23 mouse cellular contexts compared by ENCODE assay signal in the genomic region with DNA sequence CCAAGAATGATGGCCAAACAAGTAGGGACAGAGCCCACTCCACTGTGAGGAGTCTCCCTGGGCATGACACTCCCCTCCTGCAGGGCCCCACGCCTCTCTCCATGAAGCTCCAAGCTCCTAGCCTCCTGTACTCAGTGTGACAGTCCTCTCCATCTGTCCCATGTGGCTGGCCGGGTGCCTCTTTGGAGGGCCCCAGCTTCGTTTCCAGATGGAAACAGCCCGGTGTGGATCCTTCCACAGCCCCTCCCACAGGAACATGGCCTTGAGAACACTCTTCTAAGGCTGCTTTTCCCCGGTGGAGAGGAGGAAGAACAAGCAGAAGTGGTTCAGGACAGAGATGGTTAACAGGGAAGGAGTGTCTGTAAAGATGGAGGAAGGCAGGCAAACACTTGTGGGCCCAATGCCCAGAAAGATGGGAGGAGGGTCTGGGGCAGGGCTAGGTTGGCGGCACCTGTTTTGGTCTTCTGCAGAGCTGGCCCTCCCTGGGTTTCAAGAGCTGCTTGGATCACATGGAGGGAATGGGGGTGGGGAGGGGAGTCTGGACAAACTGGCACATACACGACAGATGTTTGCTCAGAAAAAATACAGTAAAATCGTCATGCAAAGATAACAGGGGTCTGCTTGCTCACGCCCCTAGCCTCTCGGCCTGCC. TPM values are rescaled to one million over a fixed set of nuclear protein-coding genes. Genes with fewer than 3 reads are reported as not detected.
DNase-seq lines count a peak whose midpoint lies in the region; ATAC-seq and TF ChIP-seq lines count a peak whose summit lies in the region.
"Had no signal": no experiment of that assay in that cellular context is flagged by ENCODE, and none has a peak within 500 bp of the region (broad histone marks: within the 10 kb centered on the region; RNA-seq: fewer than 3 reads in every experiment).

No protein-coding gene starts in this region.

- 75% methylated on average over 10 of the region's 10 CpGs for WGBS in hindbrain, embryonic 10.5 days
- WGBS in hindbrain, embryonic 11.5 days = 74% methylated on average over 10 of the region's 10 CpGs
- 68% methylated on average over 10 of the region's 10 CpGs for WGBS in midbrain, postnatal 0 days
- WGBS in midbrain, embryonic 15.5 days = 75% methylated on average over 10 of the region's 10 CpGs

- no peak overlapping the region for H3K9ac ChIP-seq in hindbrain, embryonic 11.5 days (ENCODE audit: low read depth, low read length)
- H3K9ac ChIP-seq in midbrain, postnatal 0 days (replicated peaks; ENCODE audit: low read length, poor library complexity, severe bottlenecking) = no peak overlapping the region
- no peak overlapping the region for H3K9ac ChIP-seq in midbrain, embryonic 15.5 days
- H3K9ac ChIP-seq: hindbrain, embryonic 13.5 days; neural tube, embryonic 15.5 days had no signal

- ATAC-seq in cerebellum, adult (ENCODE audit: insufficient number of reproducible peaks, low FRiP score, low TSS enrichment) = no peak
- no peak for ATAC-seq in hindbrain, embryonic 11.5 days (ENCODE audit: low FRiP score)
- ATAC-seq in midbrain, postnatal 0 days (ENCODE audit: low FRiP score) = no peak
- ATAC-seq in midbrain, embryonic 15.5 days (replicated peaks) = no peak
- ATAC-seq: Patski had no signal

- H3K4me3 ChIP-seq in hindbrain, embryonic 10.5 days = no peak overlapping the region
- no peak overlapping the region for H3K4me3 ChIP-seq in hindbrain, embryonic 11.5 days (ENCODE audit: low read depth, low read length)
- H3K4me3 ChIP-seq in midbrain, postnatal 0 days (ENCODE audit: low read depth, low read length) = no peak overlapping the region
- H3K4me3 ChIP-seq in midbrain, embryonic 15.5 days = no peak overlapping the region
- H3K4me3 ChIP-seq: heart, adult 2 months; hindbrain, embryonic 13.5 days; limb, embryonic 10.5 days; myocyte; neural tube, embryonic 15.5 days had no signal

- H3K27ac ChIP-seq in hindbrain, embryonic 10.5 days = 0 out of 2 replicates have a peak overlapping the region, but pooled peaks have one; percentile 12
- H3K27ac ChIP-seq in hindbrain, embryonic 11.5 days (ENCODE audit: low read depth, low read length) = no peak overlapping the region
- H3K27ac ChIP-seq in midbrain, postnatal 0 days (ENCODE audit: low read depth, low read length) = no peak overlapping the region
- H3K27ac ChIP-seq in midbrain, embryonic 15.5 days = no peak overlapping the region
- H3K27ac ChIP-seq: heart, adult 2 months; hindbrain, embryonic 13.5 days; limb, embryonic 10.5 days; neural tube, embryonic 15.5 days had no signal

- DNase-seq in cerebellum, postnatal 10 days = peak; percentile 69 to 73
- DNase-seq in hindbrain, embryonic 10.5 days (ENCODE audit: low spot score) = no peak
- no peak for DNase-seq in hindbrain, embryonic 11.5 days (ENCODE audit: low spot score)
- DNase-seq in midbrain, postnatal 0 days (ENCODE audit: low spot score) = peak; percentile 30
- DNase-seq in lung, postnatal 36 days = peak; percentile 21
- no peak for DNase-seq in heart, adult 8-10 months (ENCODE audit: low spot score)
- DNase-seq: adrenal gland, postnatal 10 days; cerebellum, adult 11 months; cerebellum, postnatal 36 days; gastrocnemius, postnatal 10 days; heart, adult 2 months; kidney, adult 8-10 months; kidney, postnatal 14 days; right cerebral cortex, postnatal 25 days had no signal

- H3K36me3 ChIP-seq in hindbrain, embryonic 10.5 days = no peaks in the 10 kb centered on the region
- H3K36me3 ChIP-seq in hindbrain, embryonic 11.5 days (ENCODE audit: control insufficient read depth, insufficient read depth, low read length) = no peaks in the 10 kb centered on the region
- peaks cover 30% of the 10 kb centered on the region for H3K36me3 ChIP-seq in midbrain, postnatal 0 days (ENCODE audit: insufficient read depth, low read length)
- 0 out of 2 replicates have a peak, but pooled peaks cover 5% of the 10 kb centered on the region for H3K36me3 ChIP-seq in midbrain, embryonic 15.5 days (replicated peaks)
- H3K36me3 ChIP-seq: limb, embryonic 10.5 days had no signal

- peaks cover 52% of the 10 kb centered on the region for H3K4me1 ChIP-seq in hindbrain, embryonic 10.5 days (replicated peaks)
- H3K4me1 ChIP-seq in hindbrain, embryonic 11.5 days (replicated peaks; ENCODE audit: control insufficient read depth, insufficient read depth, low read length) = 0 out of 2 replicates have a peak, but pooled peaks cover 2% of the 10 kb centered on the region
- H3K4me1 ChIP-seq in midbrain, postnatal 0 days (ENCODE audit: insufficient read depth, low read length) = peaks cover 12% of the 10 kb centered on the region
- H3K4me1 ChIP-seq in midbrain, embryonic 15.5 days = peaks cover 23% of the 10 kb centered on the region

- H3K27me3 ChIP-seq in hindbrain, embryonic 10.5 days (ENCODE audit: insufficient read depth, poor library complexity, severe bottlenecking) = peaks cover 53% of the 10 kb centered on the region
- H3K27me3 ChIP-seq in hindbrain, embryonic 11.5 days (ENCODE audit: control insufficient read depth, insufficient read depth, low read length) = peaks cover 22% of the 10 kb centered on the region
- H3K27me3 ChIP-seq in midbrain, postnatal 0 days (ENCODE audit: insufficient read depth, low read length) = no peaks in the 10 kb centered on the region; the same call in 1 of the 2 replicates
- H3K27me3 ChIP-seq in midbrain, embryonic 15.5 days (replicated peaks) = peaks cover 30% of the 10 kb centered on the region

- no peak for TF ChIP-seq CTCF in midbrain, postnatal 0 days (IDR thresholded peaks at IDR 0.05)

- no peak overlapping the region for H3K4me2 ChIP-seq in hindbrain, embryonic 11.5 days (replicated peaks; ENCODE audit: low read depth, low read length)
- no peak overlapping the region for H3K4me2 ChIP-seq in midbrain, postnatal 0 days (ENCODE audit: low read depth, low read length, poor library complexity, severe bottlenecking)
- H3K4me2 ChIP-seq in midbrain, embryonic 15.5 days = no peak overlapping the region
- H3K4me2 ChIP-seq: hindbrain, embryonic 13.5 days; liver, embryonic 11.5 days; neural tube, embryonic 15.5 days had no signal

- no peaks in the 10 kb centered on the region for H3K9me3 ChIP-seq in hindbrain, embryonic 10.5 days
- no peaks in the 10 kb centered on the region for H3K9me3 ChIP-seq in hindbrain, embryonic 11.5 days (ENCODE audit: control insufficient read depth, low read length)
- H3K9me3 ChIP-seq in midbrain, postnatal 0 days (ENCODE audit: low read length) = no peaks in the 10 kb centered on the region
- H3K9me3 ChIP-seq in midbrain, embryonic 15.5 days = no peaks in the 10 kb centered on the region
- H3K9me3 ChIP-seq: hindbrain, embryonic 13.5 days; limb, embryonic 10.5 days; neural tube, embryonic 15.5 days had no signal

RNA-seq across cellular contexts. Expression of a gene that starts 49.2 kb away (rescaled TPM):
- polyA plus RNA-seq in hindbrain, embryonic 10.5 days (2016; fragmentation: Nextera tagmentation; extraction: Ambion mirVana) = 0.24 and 0.39 TPM in 2 replicates
- 0.60 and 0.85 TPM in 2 replicates for polyA plus RNA-seq in hindbrain, embryonic 11.5 days (2014; fragmentation: Nextera tagmentation; extraction: Ambion mirVana)
- 44.6 and 52.1 TPM in 2 replicates for total RNA-seq in midbrain, postnatal 0 days (2014; rRNA removed)
- polyA plus RNA-seq in midbrain, postnatal 0 days (2015; fragmentation: Nextera tagmentation; extraction: Ambion mirVana) = 10.2 and 10.7 TPM in 2 replicates
- polyA plus RNA-seq in midbrain, embryonic 15.5 days (2015; fragmentation: Nextera tagmentation; extraction: Ambion mirVana) = 10.1 and 11.1 TPM in 2 replicates
- 1 to 10 TPM; 1.9 to 4.4 (median 2.5) TPM for total RNA-seq in heart, adult 8-10 months (2022)
- polyA plus RNA-seq: limb, embryonic 10.5 days; liver, embryonic 11.5 days; stomach, embryonic 14.5 days had no signal

Comparison
In these comparisons a context has a peak if more than half of its experiments do, and no peak if none do; other contexts are left out.
1. DNase-seq: peak in cerebellum, postnatal 10 days (2 of 2), midbrain, postnatal 0 days (single experiment) and lung, postnatal 36 days (single experiment); none in hindbrain, embryonic 10.5 days (single experiment), hindbrain, embryonic 11.5 days (single experiment) and heart, adult 8-10 months (single experiment).